Mouse (Mus musculus): ENCODE data around the gene Pglyrp2. TPM values are rescaled to one million over a fixed set of nuclear protein-coding genes. Genes with fewer than 3 reads are reported as not detected.

Pglyrp2 gene
- polyA plus RNA-seq (2012; ENCODE audit: low replicate concordance): 4.6 and 7.9 TPM in 2 replicates

DNA sequence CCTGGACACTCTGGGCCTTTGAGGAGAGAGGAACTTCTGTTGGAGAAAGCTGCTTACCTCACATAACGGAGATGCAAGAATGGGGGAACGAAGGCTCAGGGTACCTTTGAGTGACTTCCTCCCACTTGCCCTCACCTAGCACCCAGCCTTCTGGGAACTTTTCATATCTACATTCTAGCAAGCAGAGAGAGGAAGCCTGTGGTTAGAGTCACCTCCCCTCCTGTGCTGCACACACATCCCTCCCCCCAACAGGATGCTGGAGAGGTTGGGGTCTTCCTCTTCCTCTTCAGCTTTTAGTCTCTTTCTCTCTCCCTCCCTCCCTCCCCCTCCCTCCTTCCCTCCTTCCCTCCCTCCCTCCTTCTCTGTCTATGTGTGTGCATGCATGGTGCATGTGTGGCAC is at the start of gene Pglyrp2:
TSS of gene Pglyrp2 (minus strand) at position 134 of the 400 bp plus-strand sequence.

DNA sequence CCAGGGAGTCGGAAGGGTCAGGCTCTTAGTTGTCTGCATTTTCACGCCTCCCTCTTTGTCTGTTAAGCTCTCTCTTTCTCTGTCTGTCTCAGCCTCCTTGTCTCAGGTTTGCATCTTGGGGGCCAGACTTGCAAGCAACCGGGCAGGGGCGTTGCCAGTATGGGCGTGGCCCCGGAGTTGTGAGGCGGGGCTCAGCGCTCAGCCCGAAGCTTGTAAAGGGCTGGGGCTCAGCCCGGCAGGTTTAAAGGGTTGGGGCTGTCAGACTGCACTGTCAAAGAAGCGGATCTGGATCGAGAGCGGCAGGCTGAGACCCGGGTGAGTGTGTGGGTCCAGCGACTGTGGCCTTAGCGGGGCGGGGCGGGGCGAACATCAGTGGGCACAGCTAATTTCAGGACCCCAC is 28.5 kb upstream of the Pglyrp2 start, which contains the start of gene Cyp4f39:
TSS of gene Cyp4f39 (plus strand) at position 242 of the 400 bp plus-strand sequence.

GRCm38 (mm10) chr17:32403417-32403816 is 20.6 kb downstream of the Pglyrp2 start, which contains the start of gene Rasal3:
Gene Rasal3, minus strand, starts transcription at chr17:32403583.

GRCm38 (mm10) chr17:32389101-32389659 is 34.8 kb downstream of the Pglyrp2 start, which contains the start of gene Wiz:
Gene Wiz, minus strand, starts transcription at chr17:32389439.

Other genes starting within 250 kb of the Pglyrp2 start
- 0.07 TPM in 1 of 2 replicates, not detected in the other for gene Ephx3, start 234.6 kb downstream of the Pglyrp2 start, polyA plus RNA-seq (2012; ENCODE audit: low replicate concordance)
- gene Brd4, start 139.4 kb downstream of the Pglyrp2 start, polyA plus RNA-seq (2012; ENCODE audit: low replicate concordance): 177 and 236 TPM in 2 replicates
- gene Akap8, start 102.9 kb downstream of the Pglyrp2 start, polyA plus RNA-seq (2012; ENCODE audit: low replicate concordance): 250 and 496 TPM in 2 replicates
- 123 and 402 TPM in 2 replicates for gene Akap8l, start 73.6 kb downstream of the Pglyrp2 start, polyA plus RNA-seq (2012; ENCODE audit: low replicate concordance)
- gene Wiz, start 34.7 kb downstream of the Pglyrp2 start, polyA plus RNA-seq (2012; ENCODE audit: low replicate concordance): 69.2 and 91.8 TPM in 2 replicates
- gene Rasal3, start 20.6 kb downstream of the Pglyrp2 start, polyA plus RNA-seq (2012; ENCODE audit: low replicate concordance): 38.0 and 174 TPM in 2 replicates
- gene Cyp4f39, start 28.6 kb upstream of the Pglyrp2 start, polyA plus RNA-seq (2012; ENCODE audit: low replicate concordance): 0.38 TPM in 1 of 2 replicates, not detected in the other
- gene Cyp4f17, start 81.9 kb upstream of the Pglyrp2 start, polyA plus RNA-seq (2012; ENCODE audit: low replicate concordance): 0.41 and 0.71 TPM in 2 replicates
- 1.7 and 3.5 TPM in 2 replicates for gene Cyp4f16, start 112.4 kb upstream of the Pglyrp2 start, polyA plus RNA-seq (2012; ENCODE audit: low replicate concordance)
- gene Cyp4f37, start 197.1 kb upstream of the Pglyrp2 start, polyA plus RNA-seq (2012; ENCODE audit: low replicate concordance): 0.15 and 0.42 TPM in 2 replicates
- not detected in 2 replicates for gene Cyp4f40, start 234.7 kb upstream of the Pglyrp2 start, polyA plus RNA-seq (2012; ENCODE audit: low replicate concordance)

Data from leukemia stem cell, adult 10-12 weeks (primary cell).